Comparison of ENCODE assay signal across 8 mouse cellular contexts in the genomic region with DNA sequence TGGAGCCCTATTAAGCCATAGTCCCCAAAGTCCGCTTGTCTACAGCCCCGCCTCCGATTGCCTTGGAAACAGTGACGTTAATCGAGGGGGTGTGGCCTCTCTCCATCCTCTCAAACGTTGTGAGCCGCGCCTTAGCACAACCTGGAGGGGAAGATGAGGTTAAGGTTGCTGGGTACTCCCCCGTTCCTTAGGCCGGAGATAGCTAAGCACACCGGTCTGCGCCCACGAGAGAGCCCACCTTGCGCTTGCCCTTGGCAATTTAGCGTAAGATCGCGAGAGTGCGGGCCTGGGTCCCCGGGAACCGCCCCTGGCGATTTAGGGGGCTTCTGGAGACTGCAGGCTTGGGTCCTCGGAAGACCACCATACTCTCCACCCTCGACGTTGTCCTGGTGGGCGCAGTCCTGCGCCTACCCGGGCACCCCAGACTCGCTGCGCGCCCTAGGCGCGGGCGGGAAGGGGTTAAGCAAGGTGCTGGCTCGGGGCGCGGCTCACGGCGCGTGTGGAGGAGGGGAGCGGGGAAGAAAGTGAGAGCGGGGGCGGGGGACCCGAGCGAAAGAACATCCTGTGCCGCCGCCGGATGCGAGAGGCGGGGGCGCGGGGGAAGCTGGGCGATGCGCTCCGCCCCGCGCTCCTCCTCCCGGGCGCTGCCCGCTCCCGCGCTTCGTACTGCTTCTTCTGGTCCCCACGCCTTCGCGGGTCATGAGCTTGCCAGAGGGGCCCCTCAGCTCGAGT. TPM values are rescaled to one million over a fixed set of nuclear protein-coding genes. Genes with fewer than 3 reads are reported as not detected.
A peak's percentile ranks its signal among the peaks of the same experiment; 100 is the strongest.
DNase-seq lines count a peak whose midpoint lies in the region; ATAC-seq lines count a peak whose summit lies in the region.

No protein-coding gene starts in this region.

- under 1% methylated on average over 59 of the region's 66 CpGs for WGBS in embryonic facial prominence, embryonic 12.5 days
- WGBS in limb, embryonic 13.5 days: under 1% methylated on average over 61 of the region's 66 CpGs
- WGBS in midbrain, embryonic 15.5 days: under 1% methylated on average over 50 of the region's 66 CpGs

- ATAC-seq in erythroblast, adult 5-6 weeks (replicated peaks; ENCODE audit: low FRiP score, poor library complexity, severe bottlenecking): no peak
- peak; percentile 67 for ATAC-seq in embryonic facial prominence, embryonic 12.5 days (ENCODE audit: insufficient number of reproducible peaks, insufficient read depth, low FRiP score, low TSS enrichment)
- ATAC-seq in limb, embryonic 13.5 days (ENCODE audit: low FRiP score, low read depth): peak; percentile 84
- ATAC-seq in midbrain, embryonic 15.5 days (replicated peaks): peak; percentile 86

- peak overlapping the region; percentile 92 for H3K27ac ChIP-seq in embryonic facial prominence, embryonic 12.5 days
- peak overlapping the region; percentile 94 for H3K27ac ChIP-seq in limb, embryonic 13.5 days
- H3K27ac ChIP-seq in midbrain, embryonic 15.5 days: peak overlapping the region; percentile 88

- no peaks in the 10 kb centered on the region for H3K36me3 ChIP-seq in erythroblast, embryonic 14.5 days (ENCODE audit: control insufficient read depth)
- no peaks in the 10 kb centered on the region for H3K36me3 ChIP-seq in embryonic facial prominence, embryonic 12.5 days
- H3K36me3 ChIP-seq in limb, embryonic 13.5 days: no peaks in the 10 kb centered on the region
- H3K36me3 ChIP-seq in midbrain, embryonic 15.5 days (replicated peaks): no peaks in the 10 kb centered on the region

- H3K9me3 ChIP-seq in erythroblast, embryonic 14.5 days (ENCODE audit: control insufficient read depth, low read length): no peaks in the 10 kb centered on the region
- no peaks in the 10 kb centered on the region for H3K9me3 ChIP-seq in embryonic facial prominence, embryonic 12.5 days
- H3K9me3 ChIP-seq in limb, embryonic 13.5 days: no peaks in the 10 kb centered on the region
- H3K9me3 ChIP-seq in midbrain, embryonic 15.5 days: no peaks in the 10 kb centered on the region

- H3K4me1 ChIP-seq in erythroblast, embryonic 14.5 days (ENCODE audit: control insufficient read depth): peaks cover 9% of the 10 kb centered on the region
- H3K4me1 ChIP-seq in embryonic facial prominence, embryonic 12.5 days: peaks cover 21% of the 10 kb centered on the region
- H3K4me1 ChIP-seq in limb, embryonic 13.5 days: peaks cover 36% of the 10 kb centered on the region
- peaks cover 24% of the 10 kb centered on the region for H3K4me1 ChIP-seq in midbrain, embryonic 15.5 days

- peak; percentile 95 to 97 for DNase-seq in heart, adult 9 months (ENCODE audit: low spot score in 2 of 2)
- peak; percentile 97 for DNase-seq in kidney, adult 9 months
- DNase-seq in spleen, adult 18-20 months: peak; percentile 95 to 98

- peak overlapping the region; percentile 40 for H3K4me3 ChIP-seq in erythroblast, embryonic 14.5 days (replicated peaks)
- H3K4me3 ChIP-seq in embryonic facial prominence, embryonic 12.5 days: peak overlapping the region; percentile 71
- peak overlapping the region; percentile 72 for H3K4me3 ChIP-seq in limb, embryonic 13.5 days
- H3K4me3 ChIP-seq in midbrain, embryonic 15.5 days: peak overlapping the region; percentile 59

- H3K4me2 ChIP-seq in embryonic facial prominence, embryonic 12.5 days (replicated peaks): peak overlapping the region; percentile 92
- peak overlapping the region; percentile 90 for H3K4me2 ChIP-seq in limb, embryonic 13.5 days (replicated peaks)
- H3K4me2 ChIP-seq in midbrain, embryonic 15.5 days: peak overlapping the region; percentile 82

- H3K27me3 ChIP-seq in erythroblast, embryonic 14.5 days (ENCODE audit: control insufficient read depth): peaks cover 54% of the 10 kb centered on the region
- peaks cover 12% of the 10 kb centered on the region; the same call in 1 of the 2 replicates for H3K27me3 ChIP-seq in embryonic facial prominence, embryonic 12.5 days
- peaks cover 8% of the 10 kb centered on the region; the same call in 1 of the 2 replicates for H3K27me3 ChIP-seq in limb, embryonic 13.5 days
- H3K27me3 ChIP-seq in midbrain, embryonic 15.5 days (replicated peaks): peaks cover 21% of the 10 kb centered on the region; the same call in 1 of the 2 replicates

- peak overlapping the region; percentile 68 for H3K9ac ChIP-seq in embryonic facial prominence, embryonic 12.5 days
- H3K9ac ChIP-seq in limb, embryonic 13.5 days: peak overlapping the region; percentile 79
- H3K9ac ChIP-seq in midbrain, embryonic 15.5 days: peak overlapping the region; percentile 84

RNA-seq across cellular contexts. Expression of a gene that starts 5.5 kb away (rescaled TPM):
- 0.32 and 0.33 TPM in 2 replicates for polyA plus RNA-seq in erythroblast, embryonic 14.5 days (2012)
- total RNA-seq in erythroblast, adult 5-6 weeks (2015; ENCODE audit: low replicate concordance): 3.7 and 6.7 TPM in 2 replicates
- total RNA-seq in erythroblast, adult 5-6 weeks (2017; ENCODE audit: low replicate concordance): 12.8 and 13.8 TPM in 2 replicates
- polyA plus RNA-seq in embryonic facial prominence, embryonic 12.5 days (2016; fragmentation: Nextera tagmentation; extraction: Ambion mirVana): 33.8 and 38.8 TPM in 2 replicates
- polyA plus RNA-seq in limb, embryonic 13.5 days (2015; fragmentation: Nextera tagmentation; extraction: Ambion mirVana): 26.2 and 27.3 TPM in 2 replicates
- polyA plus RNA-seq in midbrain, embryonic 15.5 days (2015; fragmentation: Nextera tagmentation; extraction: Ambion mirVana): 37.3 and 39.8 TPM in 2 replicates

RNA-seq across cellular contexts. Expression of a gene that starts 7.8 kb away (rescaled TPM):
- polyA plus RNA-seq in erythroblast, embryonic 14.5 days (2012): not detected in 2 replicates
- not detected in 2 replicates for total RNA-seq in erythroblast, adult 5-6 weeks (2015; ENCODE audit: low replicate concordance)
- not detected in 2 replicates for total RNA-seq in erythroblast, adult 5-6 weeks (2017; ENCODE audit: low replicate concordance)
- not detected in 2 replicates for polyA plus RNA-seq in embryonic facial prominence, embryonic 12.5 days (2016; fragmentation: Nextera tagmentation; extraction: Ambion mirVana)
- polyA plus RNA-seq in limb, embryonic 13.5 days (2015; fragmentation: Nextera tagmentation; extraction: Ambion mirVana): not detected in 2 replicates
- polyA plus RNA-seq in midbrain, embryonic 15.5 days (2015; fragmentation: Nextera tagmentation; extraction: Ambion mirVana): not detected in 2 replicates

RNA-seq across cellular contexts. Expression of a gene that starts 26.4 kb away (rescaled TPM):
- polyA plus RNA-seq in erythroblast, embryonic 14.5 days (2012): not detected in 2 replicates
- not detected in 2 replicates for total RNA-seq in erythroblast, adult 5-6 weeks (2015; ENCODE audit: low replicate concordance)
- not detected in 2 replicates for total RNA-seq in erythroblast, adult 5-6 weeks (2017; ENCODE audit: low replicate concordance)
- polyA plus RNA-seq in embryonic facial prominence, embryonic 12.5 days (2016; fragmentation: Nextera tagmentation; extraction: Ambion mirVana): not detected in 2 replicates
- polyA plus RNA-seq in limb, embryonic 13.5 days (2015; fragmentation: Nextera tagmentation; extraction: Ambion mirVana): not detected in 2 replicates
- polyA plus RNA-seq in midbrain, embryonic 15.5 days (2015; fragmentation: Nextera tagmentation; extraction: Ambion mirVana): not detected in 2 replicates

RNA-seq across cellular contexts. Expression of a gene that starts 37.8 kb away (rescaled TPM):
- polyA plus RNA-seq in erythroblast, embryonic 14.5 days (2012): not detected in 2 replicates
- not detected in 2 replicates for total RNA-seq in erythroblast, adult 5-6 weeks (2015; ENCODE audit: low replicate concordance)
- total RNA-seq in erythroblast, adult 5-6 weeks (2017; ENCODE audit: low replicate concordance): not detected in 2 replicates
- polyA plus RNA-seq in embryonic facial prominence, embryonic 12.5 days (2016; fragmentation: Nextera tagmentation; extraction: Ambion mirVana): not detected in 2 replicates
- polyA plus RNA-seq in limb, embryonic 13.5 days (2015; fragmentation: Nextera tagmentation; extraction: Ambion mirVana): 0.60 and 0.91 TPM in 2 replicates
- polyA plus RNA-seq in midbrain, embryonic 15.5 days (2015; fragmentation: Nextera tagmentation; extraction: Ambion mirVana): 0.36 TPM in 1 of 2 replicates, not detected in the other

RNA-seq across cellular contexts. Expression of a gene that starts 52.7 kb away (rescaled TPM):
- polyA plus RNA-seq in erythroblast, embryonic 14.5 days (2012): not detected in 2 replicates
- total RNA-seq in erythroblast, adult 5-6 weeks (2015; ENCODE audit: low replicate concordance): not detected in 2 replicates
- total RNA-seq in erythroblast, adult 5-6 weeks (2017; ENCODE audit: low replicate concordance): not detected in 2 replicates
- 0.60 and 0.84 TPM in 2 replicates for polyA plus RNA-seq in embryonic facial prominence, embryonic 12.5 days (2016; fragmentation: Nextera tagmentation; extraction: Ambion mirVana)
- 0.46 and 0.56 TPM in 2 replicates for polyA plus RNA-seq in limb, embryonic 13.5 days (2015; fragmentation: Nextera tagmentation; extraction: Ambion mirVana)
- 11.3 and 11.4 TPM in 2 replicates for polyA plus RNA-seq in midbrain, embryonic 15.5 days (2015; fragmentation: Nextera tagmentation; extraction: Ambion mirVana)

Comparison
In these comparisons a context has a peak if more than half of its experiments do, and no peak if none do; other contexts are left out.
1. RNA of a gene that starts 5.5 kb away (polyA plus RNA-seq): 37.3 to 39.8 TPM in midbrain, embryonic 15.5 days, 33.8 to 38.8 TPM in embryonic facial prominence, embryonic 12.5 days and 26.2 to 27.3 TPM in limb, embryonic 13.5 days; 0.32 to 0.33 TPM in erythroblast, embryonic 14.5 days; every median in the first group is over 10 times any median in the second.
2. Peak in every context shown above with its lines, with median percentiles within 50 percentile points of each other: H3K4me3 ChIP-seq, H3K27ac ChIP-seq, H3K4me2 ChIP-seq, H3K9ac ChIP-seq and DNase-seq.